Mouse (Mus musculus) stomach, postnatal 0 days (tissue): ENCODE measurements around the gene Ttll11.

Experiments used
- CTCF ChIP-seq: IDR thresholded peaks from 2 replicates; pipeline ENCODE4 v1.5.1; 2016; ENCODE audit warnings: antibody characterized with exemption, low read depth, mild to moderate bottlenecking, moderate library complexity
- EP300 ChIP-seq: optimal IDR thresholded peaks from 2 replicates; pipeline ENCODE3; 2016; ENCODE audit warnings: antibody characterized with exemption

DNA sequence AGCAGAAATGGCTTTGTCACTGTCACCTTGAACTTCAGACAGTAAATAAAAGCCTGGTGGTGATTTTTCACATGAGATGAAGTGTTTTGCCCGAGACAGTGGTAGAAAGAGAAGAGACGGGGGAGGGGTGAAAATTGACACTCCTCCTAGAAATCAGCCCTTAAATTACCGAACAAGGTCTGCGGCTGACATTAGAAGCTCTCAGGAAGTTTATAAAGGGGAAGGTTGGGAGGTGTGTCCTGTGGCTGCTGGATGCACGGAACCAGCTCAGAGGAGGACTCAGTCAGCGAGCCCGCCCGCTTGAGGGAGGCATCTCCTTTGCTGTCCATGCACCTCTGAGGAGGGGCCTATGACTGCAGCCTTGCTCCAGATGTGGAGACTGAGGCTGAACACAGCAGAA, 181.7 kb downstream of the Ttll11 start:
- TF ChIP-seq CTCF (no peak), EP300 (no peak)
